Mouse (Mus musculus): ENCODE measurements around the gene Supt7l.

- no peak for TF ChIP-seq CTCF (conservative IDR thresholded peaks at IDR 0.05; ENCODE audit: low read length)
- TF ChIP-seq NANOG (IDR thresholded peaks at IDR 0.05; ENCODE audit: borderline replicate concordance, low read length), result no peak
- no peak for TF ChIP-seq POU5F1 (IDR thresholded peaks at IDR 0.05; ENCODE audit: borderline replicate concordance, low read length)
Measured at GRCm38 (mm10) chr5:31560352-31560751, 32.7 kb upstream of the Supt7l start.
